Mouse (Mus musculus) inflammation-experienced regulatory T-cells (primary cell): ENCODE results near the gene Olfr1511. TPM values are rescaled to one million over a fixed set of nuclear protein-coding genes. Genes with fewer than 3 reads are reported as not detected.

Experiments
- polyA plus RNA-seq, 2 experiments: library from polyadenylated mRNA; unstranded; fragments of 100-300 nt; shearing (Covaris generic); gene quantifications; one replicate each; pipeline ENCODE4 v1.2.1; 2017

The Olfr1511 gene
- polyA plus RNA-seq, result 1 to 10 TPM in 1 of 2 experiments, not detected in 1; 1.2 TPM

GRCm38 (mm10) chr14:52397279-52397678 is at the start of gene Olfr1511:
Gene Olfr1511, minus strand, starts transcription at chr14:52397379.

DNA sequence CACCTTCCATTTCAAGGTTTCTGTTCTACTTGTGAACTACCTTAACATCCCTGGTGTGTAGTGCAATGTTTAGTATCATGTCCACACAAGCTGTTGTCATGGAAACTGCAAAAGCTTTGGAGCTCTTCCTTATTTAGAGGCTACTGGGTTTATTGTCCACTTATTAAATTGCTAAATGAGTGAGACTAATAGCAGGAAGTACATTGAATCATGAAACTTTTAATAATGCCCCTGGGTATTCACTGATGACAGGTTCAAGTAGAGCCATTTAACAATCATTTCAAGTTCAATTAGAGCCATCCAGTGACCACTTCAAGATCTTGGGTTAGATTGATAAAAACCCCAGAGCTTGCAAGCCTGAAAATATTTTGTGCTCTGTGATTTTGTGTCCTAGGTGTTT is 45.5 kb upstream of the Olfr1511 start, which contains the start of gene Olfr1509:
TSS of gene Olfr1509 (plus strand) at position 301 of the 400 bp plus-strand sequence.

DNA sequence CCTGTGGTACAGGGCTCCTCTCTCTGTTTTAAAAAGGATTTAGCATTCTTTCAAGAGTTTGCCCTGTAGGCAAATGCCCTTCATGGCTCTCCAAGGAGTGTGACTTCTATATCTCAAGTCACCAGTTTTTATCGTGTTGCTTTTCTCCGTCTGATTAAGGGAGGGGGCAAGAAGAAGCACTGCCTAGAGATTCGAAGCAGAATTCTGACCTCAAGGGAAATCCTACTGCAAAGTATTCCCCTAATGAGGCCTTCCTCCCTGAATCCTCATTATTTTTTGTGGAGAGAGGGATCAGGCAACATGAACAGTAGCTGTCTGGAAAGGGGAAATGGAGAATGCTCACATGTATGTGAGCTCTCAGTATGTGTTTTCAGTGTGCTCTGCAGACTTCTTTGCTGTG is 17.1 kb upstream of the Olfr1511 start, which contains the start of gene Olfr1510:
TSS of gene Olfr1510 (minus strand) at position 101 of the 400 bp plus-strand sequence.

DNA sequence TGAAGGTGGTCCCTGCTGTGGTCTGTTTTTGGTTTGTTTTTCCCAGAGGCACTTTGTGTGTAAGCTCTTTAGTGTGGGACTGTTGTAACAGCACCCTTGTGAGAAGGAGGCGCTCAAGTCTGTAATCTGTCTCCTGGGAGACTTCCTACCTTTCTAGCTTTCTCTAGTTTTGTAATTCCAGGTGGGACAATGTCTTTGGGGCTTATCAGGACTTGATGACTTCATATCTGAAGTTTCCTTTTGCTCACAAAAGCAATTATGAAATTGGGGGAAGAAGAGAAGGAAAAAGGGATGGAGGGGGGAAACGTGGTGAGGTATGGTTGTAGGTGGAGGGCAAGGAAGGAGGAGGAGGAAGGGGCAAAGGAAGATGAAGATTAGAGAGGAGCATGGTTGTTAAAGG is 18.1 kb downstream of the Olfr1511 start, which contains the start of gene Olfr1512:
TSS of gene Olfr1512 (minus strand) at position 101 of the 400 bp plus-strand sequence.

DNA sequence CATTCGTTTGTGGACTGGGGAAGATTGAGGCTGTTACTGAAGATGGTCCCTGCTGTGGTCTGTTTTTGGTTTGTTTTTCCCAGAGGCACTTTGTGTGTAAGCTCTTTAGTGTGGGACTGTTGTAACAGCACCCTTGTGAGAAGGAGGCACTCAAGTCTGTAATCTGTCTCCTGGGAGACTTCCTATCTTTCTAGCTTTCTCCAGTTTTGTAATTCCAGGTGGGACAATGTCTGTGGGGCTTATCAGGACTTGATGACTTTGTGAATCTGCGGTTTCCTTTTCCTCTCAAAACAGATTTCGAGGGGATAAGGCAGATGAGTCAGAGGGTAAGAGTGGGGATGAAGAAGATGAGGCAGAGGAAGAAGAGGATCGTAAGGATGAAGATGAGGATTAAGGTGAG is 40.9 kb downstream of the Olfr1511 start, which contains the start of gene Olfr1513:
TSS of gene Olfr1513 (minus strand) at position 101 of the 400 bp plus-strand sequence.

Other genes starting within 250 kb of the Olfr1511 start
- gene Supt16, start 200.0 kb downstream of the Olfr1511 start, polyA plus RNA-seq, result 10 to 100 TPM; 17.1 to 17.5 TPM
- gene Chd8, start 139.6 kb downstream of the Olfr1511 start, polyA plus RNA-seq, result 10 to 100 TPM; 33.5 to 39.3 TPM
- gene Tox4, start 118.2 kb downstream of the Olfr1511 start, polyA plus RNA-seq, result 10 to 100 TPM; 83.7 to 89.2 TPM
- gene Rab2b, start 117.8 kb downstream of the Olfr1511 start, polyA plus RNA-seq, result 10 to 100 TPM; 14.1 to 25.9 TPM
- gene Mettl3, start 92.3 kb downstream of the Olfr1511 start, polyA plus RNA-seq, result 10 to 100 TPM; 64.7 to 72.9 TPM
- gene Sall2, start 68.6 kb downstream of the Olfr1511 start, polyA plus RNA-seq, result 1 to 10 TPM; 2.9 to 3.8 TPM
- gene Olfr1513, start 41.0 kb downstream of the Olfr1511 start, polyA plus RNA-seq, result under 1 TPM in 1 of 2 experiments, not detected in 1; 0.78 TPM
- not detected for gene Olfr1512, start 18.2 kb downstream of the Olfr1511 start, polyA plus RNA-seq
- under 1 TPM; 0.20 to 0.37 TPM for gene Olfr1510, start 17.0 kb upstream of the Olfr1511 start, polyA plus RNA-seq
- under 1 TPM; 0.28 to 0.29 TPM for gene Olfr1509, start 45.6 kb upstream of the Olfr1511 start, polyA plus RNA-seq
- not detected for gene Olfr1508, start 70.1 kb upstream of the Olfr1511 start, polyA plus RNA-seq
- gene Olfr1507, start 98.4 kb upstream of the Olfr1511 start, polyA plus RNA-seq, result 1 to 10 TPM in 1 of 2 experiments, not detected in 1; 2.3 TPM